Mouse (Mus musculus) hematopoietic stem cell, adult 5-6 weeks (primary cell): ENCODE results near the gene Trrap. TPM values are rescaled to one million over a fixed set of nuclear protein-coding genes. Genes with fewer than 3 reads are reported as not detected.
A peak's percentile ranks its signal among the peaks of the same experiment; 100 is the strongest.

ENCODE experiments used
- ATAC-seq, 2 experiments: fragments of 125-278 bp in 1 of 2; replicated peaks in 1 of 2; 2 replicates each; pipeline ENCODE4 v1.8.0; 2016 to 2017; ENCODE audit warnings: inconsistent platforms in 2 of 2, mild to moderate bottlenecking in 2 of 2, moderate number of reproducible peaks in 2 of 2, low read depth in 1 of 2, moderate TSS enrichment in 1 of 2; ENCODE audit not compliant: low FRiP score in 2 of 2, poor library complexity in 2 of 2, severe bottlenecking in 2 of 2, insufficient read depth in 1 of 2, low TSS enrichment in 1 of 2
- total RNA-seq: library from RNA; stranded (forward); fragments of 172-1452, 232-1000 nt; gene quantifications from 2 replicates; pipeline ENCODE4 v1.2.3, GENCODE M21; 2017

Trrap gene
- total RNA-seq, 1 experiment from 2014 or later = 55.2 TPM

DNA sequence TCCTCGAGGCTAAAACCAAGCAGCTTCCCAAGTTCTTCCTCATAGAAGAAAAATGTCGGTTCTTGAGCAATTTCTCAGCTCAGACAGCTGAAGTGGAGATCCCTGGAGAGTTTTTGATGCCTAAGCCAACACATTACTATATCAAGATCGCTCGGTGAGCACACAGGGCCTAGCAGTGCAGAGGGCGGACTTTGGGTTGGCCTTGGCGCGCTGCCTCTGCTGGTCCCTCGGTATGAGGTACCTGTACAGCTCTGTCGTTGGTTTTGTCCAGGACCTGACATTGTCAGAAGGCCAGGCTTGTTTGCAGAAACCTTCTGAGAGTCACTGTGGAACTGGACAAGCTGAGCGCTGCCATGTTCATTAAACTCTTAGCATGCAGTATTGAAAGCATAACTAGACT, 82.4 kb downstream of the Trrap start:
- no peak for ATAC-seq

DNA sequence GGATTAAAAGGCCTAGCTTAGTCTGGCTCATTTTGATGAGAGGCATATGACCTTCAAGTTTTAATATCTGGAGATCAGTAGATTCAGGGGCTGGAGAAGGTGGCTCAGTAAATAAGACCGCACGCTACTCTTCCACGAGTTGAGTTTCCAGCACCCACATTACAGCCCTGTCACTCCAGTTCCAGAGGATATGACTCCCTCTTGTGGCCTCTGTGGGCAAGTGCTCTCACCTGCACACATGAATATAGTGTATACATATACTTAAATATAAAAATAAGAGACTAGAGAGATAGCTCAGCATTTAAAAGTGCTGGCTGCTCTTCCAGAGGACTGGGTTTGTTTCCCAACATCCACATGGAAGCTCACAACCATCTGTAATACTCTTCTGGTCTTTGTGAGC, 84.3 kb downstream of the Trrap start:
- ATAC-seq = no peak

DNA sequence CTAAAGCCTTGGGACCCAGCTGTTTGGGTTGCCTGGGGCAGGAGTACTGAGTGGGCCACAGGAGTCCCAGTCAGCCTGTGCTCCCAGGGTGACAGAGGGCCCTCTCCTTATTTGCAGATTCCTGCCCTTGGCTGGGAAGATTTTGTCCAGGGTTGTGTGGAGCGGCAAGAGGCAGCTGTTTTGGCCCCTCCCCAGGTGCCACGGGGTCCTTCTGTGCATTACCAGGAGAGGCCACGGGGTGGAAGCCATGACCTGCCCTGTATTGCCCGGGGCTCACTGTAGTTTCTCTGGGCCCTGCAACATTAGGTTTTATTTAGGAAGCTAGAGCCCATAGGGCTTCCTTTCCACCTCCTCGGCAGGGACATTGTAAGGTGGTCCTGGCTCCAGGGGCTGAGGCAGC, 86.4 kb downstream of the Trrap start:
- ATAC-seq = no peak

DNA sequence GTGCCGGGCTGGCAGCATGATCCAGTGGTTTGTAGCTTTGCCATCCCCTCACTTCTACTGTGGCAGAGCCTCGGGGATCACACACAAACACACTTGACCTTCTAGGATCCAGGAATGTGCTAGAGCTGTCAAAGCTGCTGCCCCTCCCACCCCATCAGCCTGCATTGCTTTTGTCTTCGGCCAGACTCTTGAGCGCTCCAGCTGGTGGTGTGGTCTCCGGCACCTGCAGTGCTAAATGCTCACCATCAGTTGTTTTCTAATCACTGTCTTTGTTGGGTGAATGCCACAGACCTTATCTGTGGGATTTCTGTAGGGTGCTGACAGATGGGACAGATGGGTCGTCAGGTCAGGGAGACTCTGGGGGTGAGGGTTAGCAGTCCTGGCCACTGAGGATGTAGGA, 88.4 kb downstream of the Trrap start:
- no peak for ATAC-seq

DNA sequence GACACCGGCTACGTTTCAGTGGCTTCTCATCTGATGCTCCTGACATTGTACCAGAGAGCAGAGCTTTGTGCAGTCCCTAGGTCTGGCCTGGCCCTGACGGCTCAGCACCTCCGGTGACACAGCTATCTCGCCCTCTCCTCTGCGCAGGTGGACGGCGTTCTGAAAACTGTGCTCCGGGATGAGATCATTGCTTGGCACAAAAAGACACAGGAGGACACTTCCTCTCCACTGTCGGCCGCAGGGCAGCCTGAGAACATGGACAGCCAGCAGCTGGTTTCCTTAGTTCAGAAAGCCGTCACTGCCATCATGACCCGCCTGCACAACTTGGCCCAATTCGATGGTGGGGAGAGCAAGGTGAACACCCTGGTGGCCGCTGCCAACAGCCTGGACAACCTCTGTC, 91.0 kb downstream of the Trrap start:
- no peak for ATAC-seq

DNA sequence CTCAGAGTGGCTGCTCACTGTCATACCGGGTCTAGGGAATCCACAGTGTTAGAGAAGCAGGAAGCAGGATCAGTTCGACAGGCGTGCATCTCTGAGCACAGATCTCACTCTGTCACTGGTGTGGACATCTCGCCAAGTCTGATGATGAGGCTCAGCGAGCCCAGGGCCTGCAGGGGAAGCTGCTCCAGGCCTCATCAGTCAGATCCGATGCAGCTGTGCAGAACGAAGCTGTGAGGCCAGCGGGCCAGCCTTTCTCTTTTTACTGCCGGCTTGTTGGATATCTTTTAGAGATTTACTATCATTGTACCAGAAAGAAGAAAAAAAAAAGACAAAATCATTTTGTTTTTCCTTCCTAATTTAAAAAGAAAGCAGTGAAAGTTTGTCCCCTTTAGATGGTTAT, 91.8 kb downstream of the Trrap start:
- ATAC-seq = no peak

DNA sequence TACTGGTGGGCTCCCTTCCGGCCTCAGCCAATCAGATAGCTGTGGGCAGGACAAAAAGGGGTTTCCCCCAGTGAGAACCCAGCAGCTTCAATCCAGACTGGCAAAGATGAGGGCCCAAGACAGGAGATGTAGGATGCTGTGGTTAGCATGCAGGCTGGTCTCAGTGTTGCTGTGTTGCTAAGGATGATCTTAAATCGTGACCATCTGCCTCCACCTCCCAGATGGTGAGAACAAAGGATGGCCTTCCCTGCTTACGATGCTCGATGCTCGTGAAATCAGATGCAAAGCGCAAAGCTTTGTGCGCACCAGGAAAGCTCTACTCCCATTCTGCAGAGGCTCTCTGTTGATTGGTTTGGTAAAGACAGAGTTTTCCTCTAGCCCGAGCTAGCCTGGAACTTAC, 93.4 kb downstream of the Trrap start:
- ATAC-seq = no peak

DNA sequence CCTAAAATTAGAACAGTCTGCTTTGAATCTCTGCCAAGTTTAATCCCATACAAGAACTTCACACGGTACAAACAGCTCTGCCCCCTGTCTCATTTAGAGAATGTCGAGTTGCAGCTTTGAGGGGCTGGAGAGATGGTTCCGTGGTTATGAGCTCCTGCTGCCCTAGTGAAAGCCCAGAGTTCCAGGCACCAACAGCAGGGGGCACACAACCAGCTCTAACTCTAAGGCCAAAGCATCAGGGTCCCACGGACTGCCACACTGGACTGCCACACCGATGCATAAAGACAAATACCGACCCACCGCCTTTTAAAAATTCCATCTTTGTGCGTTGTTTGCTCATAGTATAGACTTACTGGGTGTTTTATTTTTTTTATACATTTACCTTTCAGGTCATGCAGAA, 99.4 kb downstream of the Trrap start:
- 0 out of 4 replicates have a peak, but pooled peaks of 1 of the 2 experiments have one; percentile 31 for ATAC-seq

DNA sequence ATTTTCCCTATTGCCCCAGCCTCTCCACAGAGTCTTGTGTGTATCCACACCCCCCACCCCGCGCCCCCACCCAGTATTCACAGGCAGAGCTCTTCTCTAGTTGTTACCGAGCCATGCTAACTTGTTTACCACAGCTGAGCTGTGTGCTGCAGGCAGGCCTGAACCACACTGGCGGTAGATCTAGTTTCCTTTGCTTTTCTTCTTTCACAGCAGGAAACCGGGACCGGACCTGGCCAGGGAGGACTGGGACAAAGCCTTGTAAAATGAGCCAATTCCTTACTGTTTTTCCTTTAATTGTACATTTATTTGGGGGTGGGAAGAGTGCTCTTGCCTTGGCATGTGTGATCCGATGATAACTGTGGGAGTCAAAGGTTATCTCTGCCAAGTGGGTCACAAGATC, 101.9 kb downstream of the Trrap start:
- ATAC-seq = no peak

DNA sequence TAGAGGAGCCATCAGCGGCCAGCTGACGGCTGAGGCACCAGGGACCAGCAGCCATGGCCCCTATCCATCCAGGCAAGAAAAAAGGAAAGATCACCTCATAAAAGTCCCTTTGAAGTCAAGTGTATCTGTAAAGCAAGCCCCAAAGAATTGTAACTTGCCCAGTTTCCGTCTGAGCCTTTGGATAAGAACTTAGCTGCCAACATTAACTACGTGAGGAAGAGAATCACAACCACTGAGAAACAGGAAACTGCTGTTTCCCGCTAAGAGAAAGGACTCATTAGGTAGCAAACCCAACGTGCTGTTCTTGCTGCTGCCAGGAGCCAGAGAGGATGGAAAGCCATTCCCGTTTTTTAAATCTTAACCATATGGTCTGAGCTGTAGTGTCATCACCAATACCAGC, 103.2 kb downstream of the Trrap start:
- peak; percentile 73 to 80 for ATAC-seq

DNA sequence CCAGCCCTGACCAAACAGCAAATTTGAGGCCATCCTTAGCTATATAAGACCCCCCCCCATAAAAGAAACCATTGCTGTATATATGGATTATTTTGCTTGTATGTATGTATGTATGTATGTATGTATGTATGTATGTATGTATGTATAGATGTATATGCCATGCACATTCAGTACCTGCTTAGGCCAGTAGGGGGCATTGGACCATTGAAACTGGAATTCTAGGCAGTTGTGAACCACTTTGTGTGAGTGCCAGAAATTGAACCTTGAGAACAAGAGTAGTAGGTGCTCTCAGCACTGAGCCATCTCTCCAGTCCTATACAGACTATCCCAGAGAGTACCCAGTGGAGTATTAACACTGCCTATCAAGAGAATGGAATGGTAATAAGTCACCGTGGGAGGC, 104.2 kb downstream of the Trrap start:
- no peak for ATAC-seq

DNA sequence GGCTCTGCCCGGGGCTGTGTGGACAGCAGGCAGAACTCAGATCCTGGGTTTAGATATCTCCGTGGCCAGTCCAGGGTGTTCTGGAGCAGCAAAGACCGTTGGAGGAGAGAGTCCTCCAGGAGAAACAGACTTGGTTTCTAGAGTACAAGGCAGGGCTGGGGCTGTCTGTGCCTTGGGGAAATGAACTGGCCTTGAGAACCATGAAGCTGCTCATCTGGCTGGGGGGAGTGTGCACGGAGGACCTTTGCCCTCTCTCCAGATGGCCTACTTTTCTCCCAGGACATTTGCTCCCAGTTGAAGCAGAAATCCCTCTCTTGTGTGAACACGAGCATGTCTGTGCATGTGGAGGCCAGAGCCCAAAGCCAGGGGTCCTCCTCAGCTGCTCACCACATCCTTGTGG, 104.8 kb downstream of the Trrap start:
- no peak for ATAC-seq

DNA sequence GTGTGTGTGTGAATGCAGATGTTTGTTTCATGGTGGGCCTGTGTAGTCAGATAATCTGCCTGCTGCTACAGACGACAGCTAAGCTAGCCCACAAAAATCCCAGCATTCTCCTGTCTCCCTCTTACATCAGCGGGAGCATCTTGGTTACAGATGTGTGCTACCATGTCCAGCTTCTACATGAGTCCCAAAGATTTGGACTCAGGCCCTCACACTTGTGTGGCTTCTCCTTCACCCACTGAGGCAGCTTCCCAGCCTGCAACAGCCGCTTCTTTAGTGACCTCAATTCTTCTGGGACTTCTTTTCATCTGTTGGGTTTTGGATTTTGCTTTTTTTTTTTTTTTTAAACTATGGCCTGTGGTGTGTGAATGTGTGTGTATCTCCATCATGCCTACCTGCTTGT, 105.3 kb downstream of the Trrap start:
- ATAC-seq = no peak

DNA sequence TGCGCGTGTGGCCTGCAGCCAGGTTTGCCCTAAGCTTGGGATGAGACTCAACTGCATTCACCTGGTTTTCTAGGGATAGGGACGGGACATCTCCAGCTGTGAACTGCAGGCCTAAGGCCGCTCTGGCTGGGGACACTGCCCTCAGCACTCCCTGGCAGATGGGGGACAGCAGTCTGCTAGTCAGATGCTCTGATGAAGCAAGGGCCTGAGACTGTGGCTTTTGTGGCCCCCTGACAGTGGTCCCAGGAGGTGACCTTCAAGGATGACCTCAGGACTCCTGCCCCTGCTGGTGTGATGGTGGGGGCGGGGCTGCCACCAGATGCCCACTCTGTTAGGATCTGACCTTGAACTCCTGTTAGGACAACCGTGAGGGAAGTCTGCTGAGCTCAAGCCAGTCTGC, 107.7 kb downstream of the Trrap start:
- no peak for ATAC-seq

DNA sequence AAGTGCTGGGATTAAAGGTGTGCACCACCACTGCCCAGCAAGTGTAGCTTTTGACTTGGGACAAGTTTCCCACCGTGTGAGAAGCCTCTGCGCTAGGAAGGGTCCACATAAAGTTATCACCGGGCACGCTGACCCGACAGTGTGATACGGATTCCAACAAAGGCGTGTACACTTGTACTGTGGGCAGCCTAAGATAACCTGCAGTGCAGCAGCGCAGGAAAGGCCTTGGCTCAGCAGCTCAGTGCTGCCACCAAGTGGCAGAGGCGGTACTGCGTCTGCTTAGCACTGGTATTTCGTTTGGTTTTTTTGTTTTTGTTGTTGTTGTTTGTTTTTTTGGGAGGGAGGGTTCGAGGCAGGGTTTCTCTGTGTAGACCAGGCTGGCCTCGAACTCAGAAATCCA, 108.4 kb downstream of the Trrap start:
- peak; percentile 74 to 76; a peak in 3 of 4 replicates for ATAC-seq

DNA sequence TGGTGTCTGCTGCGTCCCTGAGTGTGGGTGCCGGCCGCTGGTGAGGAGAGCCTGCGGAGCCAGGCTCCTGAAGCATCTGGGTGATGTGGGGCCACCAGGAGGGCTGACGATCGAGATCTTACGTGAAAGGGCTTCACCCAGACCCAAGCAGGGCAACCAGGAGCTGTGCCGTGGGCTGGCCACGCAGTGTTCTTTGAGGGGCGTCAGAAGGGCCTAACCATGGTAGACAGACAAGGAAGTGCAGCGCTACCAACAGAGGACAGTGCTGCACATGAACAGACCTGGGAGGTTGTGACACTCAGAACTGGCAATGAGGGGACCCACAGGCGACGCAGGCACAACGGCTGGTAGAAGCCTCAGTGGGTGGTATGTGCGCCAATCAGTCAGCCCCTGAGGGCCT, 109.5 kb downstream of the Trrap start:
- no peak for ATAC-seq

DNA sequence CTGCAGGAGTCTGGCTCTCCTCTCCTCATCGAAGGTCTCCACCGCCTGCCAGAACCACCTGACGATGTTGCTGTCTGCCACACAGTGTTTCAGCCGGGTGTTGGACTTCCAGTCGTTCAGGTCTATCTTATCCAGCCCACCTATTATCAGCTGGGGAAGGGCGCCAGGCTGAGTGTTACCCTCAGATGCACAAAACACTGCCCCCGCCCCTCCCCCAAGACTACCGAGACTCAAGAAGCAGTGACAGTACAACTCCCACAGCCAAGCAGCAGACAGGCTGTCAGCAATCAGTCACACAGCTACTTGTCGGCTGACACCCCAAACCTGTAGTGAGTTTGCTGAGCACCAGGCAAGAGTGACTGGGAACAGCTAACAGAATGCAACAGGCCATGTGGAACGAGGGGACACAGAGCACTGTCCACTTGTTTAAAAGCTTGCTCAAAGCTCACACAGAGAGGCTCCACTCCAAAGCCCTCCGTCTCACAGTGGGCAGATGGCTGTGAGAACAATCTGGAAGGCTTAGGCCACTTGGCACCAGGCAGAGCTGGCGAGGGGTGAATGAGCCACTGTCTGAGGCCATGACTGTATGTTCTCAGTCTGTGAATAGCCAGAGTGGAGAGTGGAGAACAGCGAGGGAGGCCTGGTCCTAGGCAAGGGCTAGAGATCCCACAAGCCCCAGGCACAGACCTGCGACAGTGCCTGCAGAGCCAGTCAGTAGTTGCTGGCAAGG, 114.3 kb downstream of the Trrap start:
- ATAC-seq = no peak

DNA sequence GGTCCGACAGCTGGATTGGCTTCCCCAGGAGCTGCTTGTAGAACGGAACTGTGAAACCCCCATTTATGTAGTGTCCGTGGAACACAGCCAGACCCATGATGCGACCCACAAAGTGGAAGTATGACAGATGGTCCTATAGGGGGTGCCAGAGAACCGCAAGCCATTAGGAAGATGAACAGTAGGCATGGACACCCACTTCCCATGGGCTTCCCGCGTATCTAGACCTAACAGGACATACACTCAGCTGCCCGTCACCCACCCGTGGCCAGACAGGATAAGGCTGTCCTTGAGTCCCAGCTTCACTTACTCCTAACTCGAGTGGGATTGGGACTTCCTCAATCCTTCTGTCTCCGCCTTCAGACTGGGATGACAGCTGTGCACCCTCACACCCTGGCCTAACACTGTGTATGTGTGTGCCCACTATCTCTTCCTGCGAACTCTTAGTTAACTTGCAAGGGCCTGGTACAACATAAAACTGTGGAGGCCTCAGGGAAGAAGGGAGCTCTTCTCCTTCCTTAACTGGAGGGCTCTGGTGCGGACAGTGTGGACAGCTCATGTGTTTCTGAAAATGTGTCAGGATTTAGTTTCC, 117.2 kb downstream of the Trrap start:
- ATAC-seq = peak in 1 of 2 experiments; percentile 27; a peak in 1 of 4 replicates

DNA sequence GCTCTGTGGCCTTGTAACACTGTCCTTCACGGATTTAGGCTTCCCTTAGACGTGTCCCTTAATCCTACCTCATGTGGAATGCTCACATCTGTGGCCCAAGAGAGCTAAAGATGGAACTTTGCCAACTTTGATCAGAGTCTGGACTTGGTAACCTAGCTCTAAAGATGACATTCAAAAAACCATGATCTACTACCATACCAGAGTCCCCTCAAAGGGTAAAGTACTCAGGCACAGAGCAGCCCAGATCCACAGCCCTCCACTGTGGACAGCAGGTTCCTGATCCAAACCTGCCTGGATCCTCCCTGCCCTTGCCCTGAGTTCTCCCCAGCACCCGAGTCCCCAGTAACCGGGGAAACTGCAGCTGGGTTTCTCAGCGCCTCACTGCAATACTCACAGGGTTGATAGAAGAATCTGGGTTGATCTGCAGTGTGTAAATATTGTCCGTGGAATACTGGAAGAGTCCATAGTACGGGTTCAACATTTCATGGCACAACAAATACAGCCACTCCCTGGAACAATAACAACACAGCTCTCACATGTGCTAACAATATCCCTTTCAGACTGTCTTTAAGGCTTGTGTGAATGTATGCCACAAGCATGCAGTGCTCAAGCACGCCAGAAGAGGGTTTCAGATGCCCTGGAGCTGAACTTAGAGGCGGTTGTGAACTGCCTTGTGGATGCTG, 118.6 kb downstream of the Trrap start:
- no peak for ATAC-seq
